Mouse (Mus musculus) lung, postnatal 0 days (tissue): ENCODE results near the gene Nbea.

Experiments used
- CTCF ChIP-seq: IDR thresholded peaks from 2 replicates; pipeline ENCODE4 v1.5.1; 2016; ENCODE audit warnings: antibody characterized with exemption, mild to moderate bottlenecking
- EP300 ChIP-seq: IDR thresholded peaks from 2 replicates; pipeline ENCODE4 v1.6.1; 2016; ENCODE audit warnings: antibody characterized with exemption, mild to moderate bottlenecking, control low read depth

- no peak for TF ChIP-seq CTCF
- TF ChIP-seq EP300 = no peak
Observed at GRCm38 (mm10) chr3:55756602-55757190, 426.8 kb downstream of the Nbea start.
